Mouse (Mus musculus) adipocyte (in vitro differentiated cells): ENCODE data around the gene 4930451I11Rik.

Experiments
- DNase-seq: peaks from one replicate; pipeline ENCODE4 v3.0.0-alpha.2; 2016; ENCODE audit warnings: low spot score

The 4930451I11Rik gene

DNA sequence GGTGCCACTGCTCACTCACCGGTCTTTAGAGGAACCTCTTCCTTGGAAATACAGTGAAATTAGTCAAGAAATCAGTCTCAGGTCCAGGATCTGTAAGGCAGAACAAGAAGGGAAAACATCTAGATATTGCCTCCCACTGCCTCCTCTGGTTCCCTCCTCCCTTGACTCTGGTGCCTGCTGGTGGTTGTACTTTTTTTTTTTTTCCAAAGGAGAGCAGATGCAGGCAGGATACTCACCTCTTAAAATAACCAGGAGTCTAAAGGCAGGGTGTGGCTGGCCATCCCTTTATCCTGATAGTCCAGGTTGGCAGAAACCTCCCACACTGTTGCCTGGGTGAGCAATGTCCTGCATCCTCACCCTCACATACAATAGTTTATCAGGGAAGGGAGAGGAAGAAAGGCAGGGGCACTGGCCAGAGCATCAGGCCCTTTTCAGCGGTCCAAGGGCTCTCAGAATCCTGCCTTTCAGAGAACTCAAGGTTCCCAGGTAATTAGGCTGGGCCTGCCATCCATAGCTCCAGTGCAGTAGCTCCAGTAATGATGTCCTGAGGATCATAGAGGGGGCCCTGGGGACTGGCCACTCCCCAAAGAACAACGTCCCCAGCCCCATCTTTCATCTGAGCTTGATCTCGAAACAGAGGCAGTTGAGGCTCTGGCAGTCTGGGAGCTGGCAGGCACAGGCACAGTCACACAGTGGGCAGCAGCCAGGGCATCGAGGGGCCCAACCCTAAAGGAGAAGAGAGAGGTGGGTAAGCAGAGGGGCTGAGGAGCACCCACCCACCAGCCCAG, 31.0 kb downstream of the 4930451I11Rik start:
- DNase-seq = no peak

GRCm38 (mm10) chr7:126799468-126800268, 31.8 kb downstream of the 4930451I11Rik start:
- DNase-seq = no peak

DNA sequence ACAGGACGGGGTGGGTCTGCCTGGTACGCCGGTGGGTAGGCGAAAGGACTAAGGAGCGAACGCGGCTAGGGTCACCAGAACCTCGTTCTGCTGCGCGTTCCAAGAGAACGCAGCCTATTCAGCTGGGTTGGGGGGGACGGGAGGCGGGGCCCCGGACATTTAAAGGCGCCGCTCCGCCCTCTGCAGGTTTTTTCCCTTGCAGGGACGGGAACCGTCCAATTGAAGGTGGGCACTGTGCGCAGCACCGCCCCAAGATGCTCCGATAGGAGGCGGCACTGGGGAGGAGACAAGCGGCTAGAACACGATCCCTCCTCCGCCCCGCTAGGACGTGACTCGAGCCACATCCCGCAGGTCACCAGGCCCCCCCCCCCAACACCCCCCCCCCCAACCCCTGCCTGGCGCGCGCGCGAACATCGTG, 32.4 kb downstream of the 4930451I11Rik start:
- peak; percentile 94 for DNase-seq

DNA sequence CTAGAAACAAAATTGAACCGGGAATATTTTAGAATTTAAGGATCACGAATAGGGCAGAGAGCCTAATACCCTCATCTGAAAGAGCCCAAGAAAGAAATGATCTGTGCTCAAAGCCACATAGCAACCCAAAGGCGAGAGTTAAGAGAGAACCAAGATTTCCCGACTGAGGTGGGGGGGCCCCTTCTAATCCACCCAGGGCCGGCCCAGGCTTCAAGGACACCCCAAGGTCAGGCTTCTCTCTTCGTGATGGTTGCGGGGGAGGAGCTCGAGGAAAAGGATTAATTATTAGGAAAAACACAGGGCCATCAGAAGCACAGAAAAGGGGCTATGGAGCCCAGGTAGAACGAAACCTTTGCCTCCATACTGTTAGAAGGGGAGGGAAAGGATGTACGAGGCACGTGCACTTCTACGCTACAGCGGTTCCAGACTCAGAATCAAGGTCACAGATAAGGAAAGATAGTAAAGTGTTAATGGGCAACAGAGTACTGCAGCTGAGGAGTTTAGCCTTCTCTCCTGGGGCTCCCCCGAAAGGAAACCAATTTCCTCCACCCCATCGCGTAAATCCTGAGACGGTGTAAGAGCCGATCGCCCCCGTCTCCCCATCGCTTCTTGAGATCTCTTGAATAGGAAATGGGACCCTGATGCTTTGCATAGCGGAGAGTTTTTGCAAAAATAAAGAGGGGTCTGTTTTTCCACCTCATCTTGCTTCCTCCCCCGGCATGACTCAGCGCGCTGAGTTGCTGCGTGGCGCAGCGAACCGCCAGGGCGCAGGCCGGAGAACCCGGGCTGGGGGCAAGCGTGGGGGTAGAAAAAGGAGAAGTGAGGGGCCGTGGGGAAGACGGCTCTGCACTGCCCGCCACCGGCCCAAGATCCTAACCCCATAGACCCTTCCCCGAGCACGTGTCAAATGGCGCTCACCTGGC, 33.1 kb downstream of the 4930451I11Rik start:
- no peak for DNase-seq

DNA sequence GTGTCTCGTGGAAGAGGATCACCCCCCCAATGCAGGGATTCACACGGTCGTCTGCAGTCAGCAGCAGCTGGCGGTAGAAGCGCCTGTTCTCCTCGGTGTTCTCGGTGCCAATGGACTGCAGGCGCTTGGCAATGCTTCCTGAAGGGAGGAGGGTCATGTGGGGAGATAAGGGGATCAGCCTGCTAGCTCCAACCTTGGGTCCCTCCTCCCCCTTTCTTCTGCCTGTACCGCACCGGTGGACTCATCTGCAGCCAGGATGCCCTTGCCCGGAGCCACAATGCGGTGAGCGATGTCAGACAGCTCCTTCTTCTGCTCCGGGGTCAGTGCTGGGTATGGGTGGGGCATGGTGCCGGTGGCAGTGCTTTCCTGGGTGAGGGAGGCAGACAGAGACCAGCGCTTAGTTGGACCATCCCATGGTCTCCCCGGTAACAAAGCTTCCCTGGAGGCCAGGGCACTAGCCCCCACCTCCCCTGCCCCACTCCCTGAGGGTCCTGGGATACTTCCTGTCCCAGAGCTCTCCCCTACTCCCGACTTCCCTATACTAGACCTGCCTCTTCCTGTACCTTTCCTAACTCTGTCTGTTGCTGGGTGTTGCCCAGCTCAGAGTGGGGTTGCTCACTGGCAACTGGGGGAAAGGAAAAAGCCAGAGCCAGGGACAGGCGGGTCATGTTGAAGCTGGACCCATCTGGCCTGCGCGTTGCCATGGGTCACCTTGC, 33.9 kb downstream of the 4930451I11Rik start, which contains the start of gene Fam57b:
Fam57b (plus strand) TSS at position 258 of the 716 bp plus-strand sequence.
- no peak for DNase-seq

DNA sequence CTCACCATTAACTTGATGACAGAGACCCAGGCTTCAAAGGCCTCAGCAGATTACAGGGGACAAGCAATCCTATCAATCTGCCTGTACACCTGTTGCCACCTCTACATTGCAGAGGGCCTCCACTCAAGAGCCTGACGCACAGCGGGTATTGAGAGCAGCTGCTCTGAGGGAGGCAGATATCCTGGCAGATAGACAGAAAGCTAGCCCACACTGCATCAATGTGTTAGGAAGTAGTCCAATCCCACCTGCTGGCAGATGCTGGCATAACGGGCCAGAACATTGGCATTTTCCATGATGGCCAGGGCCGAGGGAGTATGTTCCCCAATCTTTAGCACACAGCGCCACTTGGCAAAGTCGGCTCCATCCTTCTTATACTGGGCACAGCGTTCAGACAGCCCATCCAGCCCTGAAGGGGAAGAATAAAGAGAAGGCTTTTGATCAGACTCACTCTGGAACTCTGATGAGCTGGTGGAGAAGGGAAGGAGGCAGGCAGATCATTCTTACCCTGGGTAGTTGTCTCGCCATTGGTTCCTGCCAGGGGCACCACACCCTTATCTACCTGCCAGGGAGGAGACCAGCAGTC, 35.0 kb downstream of the 4930451I11Rik start:
- no peak for DNase-seq

DNA sequence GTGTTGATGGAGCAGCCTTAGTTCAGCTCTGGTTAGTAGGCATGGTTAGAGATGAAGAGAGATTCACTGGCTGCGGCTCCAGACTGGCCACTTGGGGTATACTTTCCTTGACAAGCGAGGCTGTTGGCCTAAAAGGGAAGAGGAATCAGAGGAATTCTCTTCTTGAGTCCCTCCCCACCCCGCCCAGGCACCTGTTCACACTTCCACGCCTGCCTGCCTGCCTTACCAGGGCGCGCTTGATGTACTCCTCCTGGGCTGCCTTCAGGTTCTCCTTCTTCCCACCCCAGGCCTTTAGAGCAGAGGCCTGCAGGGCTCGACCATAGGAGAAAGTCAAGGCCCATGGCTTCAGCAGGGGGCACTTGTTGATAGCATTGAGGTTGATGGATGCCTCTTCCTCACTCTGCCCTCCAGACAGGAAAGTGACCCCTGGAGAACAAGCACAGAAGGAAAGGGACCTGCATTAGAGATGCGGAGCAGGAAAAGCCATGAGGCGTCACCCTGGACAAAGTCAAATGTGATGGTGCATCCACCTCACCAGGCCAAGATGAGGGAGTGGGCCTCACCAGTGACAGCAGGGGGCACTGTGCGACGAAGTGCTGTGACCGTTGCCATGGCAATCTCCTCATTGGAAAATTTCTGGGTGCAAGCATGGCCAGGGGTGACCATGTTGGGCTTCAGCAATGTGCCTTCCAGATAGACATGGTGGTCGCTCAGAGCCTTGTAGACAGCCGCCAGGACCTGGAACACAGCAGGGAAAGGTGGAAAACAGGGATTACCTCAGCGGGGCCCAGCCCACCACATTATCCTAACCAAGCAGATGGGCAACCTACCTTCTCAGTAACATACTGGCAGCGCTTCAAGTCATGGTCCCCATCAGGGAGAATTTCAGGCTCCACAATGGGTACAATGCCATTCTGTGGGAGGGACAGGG, 35.8 kb downstream of the 4930451I11Rik start:
- no peak for DNase-seq

GRCm38 (mm10) chr7:126794271-126794605, 37.2 kb downstream of the 4930451I11Rik start:
- no peak for DNase-seq

DNA sequence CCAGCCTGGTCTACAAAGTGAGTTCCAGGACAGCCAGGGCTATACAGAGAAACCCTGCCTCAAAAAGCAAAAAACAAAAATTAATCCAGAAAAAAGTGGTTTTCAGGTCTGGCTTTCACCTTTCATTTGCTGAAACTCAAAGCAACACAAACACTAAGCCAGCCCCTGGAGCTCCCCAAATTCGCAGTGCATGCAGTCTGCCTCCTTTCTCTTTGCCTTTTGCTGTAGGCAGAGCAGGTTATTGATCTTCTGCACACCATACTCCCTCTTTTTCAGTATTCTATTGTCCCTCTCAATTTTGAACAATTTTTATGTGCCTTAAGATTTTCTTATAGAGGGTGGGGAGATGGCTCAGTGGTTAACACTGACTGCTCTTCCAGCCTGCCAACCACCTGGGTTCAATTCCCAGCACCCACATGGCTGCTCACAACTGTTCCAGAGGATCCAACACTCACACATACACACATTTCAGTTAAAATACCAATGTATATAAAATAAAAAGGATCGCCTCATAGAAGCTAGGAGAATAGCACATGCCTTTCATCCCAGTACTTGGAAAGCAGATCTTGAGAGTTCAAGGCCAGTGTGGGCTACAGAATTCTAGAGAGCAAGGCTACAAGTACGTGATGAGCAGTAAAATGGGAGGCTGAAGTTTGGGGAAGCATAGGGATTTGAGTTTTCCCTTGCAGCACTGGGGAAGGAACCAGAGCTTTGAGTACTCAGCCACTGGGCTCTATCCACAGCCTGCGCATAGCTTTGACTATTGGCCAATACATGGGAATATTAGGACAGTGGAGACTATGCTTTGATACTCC, 37.8 kb downstream of the 4930451I11Rik start:
- DNase-seq = no peak

- no peak for DNase-seq
Measured at GRCm38 (mm10) chr7:126792721-126793443, 38.6 kb downstream of the 4930451I11Rik start.

DNA sequence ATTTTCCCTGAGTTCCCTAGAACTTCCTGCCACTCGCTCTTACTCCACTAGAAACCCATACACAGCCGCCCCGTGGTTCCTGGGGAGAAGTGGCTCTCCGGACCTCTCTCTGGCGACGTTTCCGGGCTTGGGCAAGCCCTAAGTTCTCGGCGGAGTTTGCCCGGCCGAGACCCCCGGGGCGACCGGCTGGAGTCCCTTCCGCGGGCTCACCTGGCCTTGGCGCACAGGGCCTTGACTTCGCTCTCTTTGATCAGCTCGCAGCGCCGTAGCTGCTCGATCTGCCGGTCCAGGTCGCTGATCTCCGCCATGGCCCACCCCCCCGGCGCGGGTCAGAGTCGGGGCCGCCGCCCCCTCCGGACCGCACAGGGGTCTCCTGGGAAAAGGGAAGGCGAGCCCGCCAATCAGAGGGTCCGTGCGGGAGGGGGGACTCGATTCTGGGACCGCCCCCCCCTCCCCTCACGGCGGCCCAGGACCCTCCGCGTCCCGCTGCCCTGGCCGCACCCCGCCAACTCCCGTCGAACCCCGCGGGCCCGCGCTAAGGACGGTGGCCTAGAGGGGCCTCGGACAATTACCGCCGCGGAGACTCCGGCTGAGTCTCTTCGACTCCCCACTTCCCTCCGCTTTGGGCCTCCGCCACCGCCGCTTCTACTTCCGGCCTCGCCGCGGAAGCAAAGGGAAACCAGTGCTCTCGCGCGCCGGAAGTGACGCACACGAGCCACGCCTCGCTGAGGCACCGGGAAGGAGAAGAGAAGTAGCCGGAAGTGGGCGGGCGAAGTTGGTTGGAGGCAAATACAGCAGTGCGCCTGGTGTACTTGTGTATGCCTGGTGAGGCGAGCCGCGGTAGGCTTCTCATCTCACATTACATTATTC, 39.4 kb downstream of the 4930451I11Rik start, which contains the start of gene Ppp4c:
Ppp4c (minus strand) TSS at position 646 of the 870 bp plus-strand sequence.
- peak; percentile 95 for DNase-seq

DNA sequence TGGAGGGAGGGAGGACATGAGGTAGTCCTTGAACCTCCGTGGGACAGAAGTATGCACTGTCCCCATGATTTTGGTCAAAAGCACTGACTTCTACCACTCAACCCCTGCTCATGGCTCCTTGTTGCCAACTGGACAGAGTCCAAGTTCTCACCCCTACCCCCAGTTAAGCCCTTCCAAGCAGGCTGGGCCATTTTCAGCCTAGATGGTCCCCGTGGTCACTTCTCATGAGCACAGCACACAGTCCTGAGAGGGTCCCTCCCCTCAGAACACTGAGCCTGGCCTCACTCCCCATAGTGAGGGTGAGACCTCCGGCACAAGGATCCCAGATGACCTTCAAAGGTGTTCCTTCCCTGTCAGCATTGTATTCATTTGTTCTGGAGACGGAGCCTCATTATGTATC, 42.3 kb downstream of the 4930451I11Rik start:
- DNase-seq = no peak

- DNase-seq = no peak
Measured at GRCm38 (mm10) chr7:126786142-126786541, 45.3 kb downstream of the 4930451I11Rik start.

GRCm38 (mm10) chr7:126785056-126785455, 46.4 kb downstream of the 4930451I11Rik start:
- DNase-seq = no peak

GRCm38 (mm10) chr7:126784469-126784868, 47.0 kb downstream of the 4930451I11Rik start:
- DNase-seq = no peak

DNA sequence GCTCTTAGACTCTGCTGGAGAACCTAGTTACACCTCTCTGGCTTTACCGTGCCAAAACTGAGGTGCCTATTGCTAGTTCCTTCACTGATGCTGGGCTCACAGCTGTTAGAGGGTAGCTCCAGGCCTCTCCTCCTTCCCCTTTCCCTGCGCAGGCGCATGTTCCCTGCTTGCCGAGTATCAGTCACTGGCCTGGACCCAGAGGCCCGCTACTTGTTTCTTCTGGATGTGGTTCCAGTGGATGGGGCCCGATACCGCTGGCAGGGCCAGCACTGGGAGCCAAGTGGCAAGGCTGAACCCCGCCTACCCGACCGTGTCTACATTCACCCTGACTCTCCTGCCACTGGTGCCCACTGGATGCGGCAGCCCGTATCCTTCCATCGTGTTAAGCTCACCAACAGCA, 48.7 kb downstream of the 4930451I11Rik start:
- no peak for DNase-seq

- no peak for DNase-seq
Measured at GRCm38 (mm10) chr7:126781661-126782370, 49.6 kb downstream of the 4930451I11Rik start.
